Mouse (Mus musculus): ENCODE measurements around the gene Ganc. TPM values are rescaled to one million over a fixed set of nuclear protein-coding genes. Genes with fewer than 3 reads are reported as not detected.

Ganc gene
- total RNA-seq, 2 experiments from 2014 or later, result 12.6 to 14.8 TPM

GRCm38 (mm10) chr2:120404823-120405765, 1.4 kb downstream of the Ganc start:
- TF ChIP-seq CTCF (conservative IDR thresholded peaks at IDR 0.05), result no peak
- H3K27ac ChIP-seq, result peak overlapping the region; percentile 98
- no peak for DNase-seq (ENCODE audit: low spot score in 2 of 2)
- H3K4me3 ChIP-seq, result peak overlapping the region; percentile 91

DNA sequence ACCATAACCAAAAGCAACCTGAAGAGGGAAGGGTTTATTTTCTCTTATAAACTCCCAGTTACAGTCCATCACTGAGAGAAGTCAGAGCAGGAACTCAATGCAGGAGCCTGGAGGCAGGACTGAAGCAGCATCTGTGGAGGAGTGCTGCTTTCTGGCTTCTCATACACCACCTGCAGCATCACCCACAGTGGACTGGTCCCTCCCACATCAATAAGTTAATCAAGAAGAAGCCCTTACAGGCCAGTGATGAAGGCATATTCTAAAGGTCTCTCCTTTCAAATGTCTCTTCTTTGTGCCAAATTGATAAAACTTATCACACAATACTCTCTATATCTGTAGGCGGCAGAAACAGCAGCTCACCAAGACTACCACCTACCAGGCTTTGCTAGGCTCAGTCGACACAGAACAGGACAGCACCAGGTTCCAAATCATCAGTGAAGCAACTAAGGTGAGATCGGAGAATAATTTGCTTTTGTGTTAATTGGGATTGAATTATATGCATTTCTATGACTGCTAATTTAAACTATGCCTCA, 7.5 kb downstream of the Ganc start:
- Histone ChIP-seq H3K4me3 (no peak overlapping the region), H3K27ac (no peak overlapping the region)
- DNase-seq (ENCODE audit: low spot score in 2 of 2), result no peak
- TF ChIP-seq CTCF (conservative IDR thresholded peaks at IDR 0.05), result no peak

- H3K27ac ChIP-seq, result peak overlapping the region; percentile 84
- TF ChIP-seq CTCF (conservative IDR thresholded peaks at IDR 0.05), result no peak
- peak in 1 of 2 experiments; percentile 19 for DNase-seq (ENCODE audit: low spot score in 2 of 2)
- H3K4me3 ChIP-seq, result no peak overlapping the region
These were observed 10.4 kb downstream of the Ganc start for GRCm38 (mm10) chr2:120414113-120414512.

DNA sequence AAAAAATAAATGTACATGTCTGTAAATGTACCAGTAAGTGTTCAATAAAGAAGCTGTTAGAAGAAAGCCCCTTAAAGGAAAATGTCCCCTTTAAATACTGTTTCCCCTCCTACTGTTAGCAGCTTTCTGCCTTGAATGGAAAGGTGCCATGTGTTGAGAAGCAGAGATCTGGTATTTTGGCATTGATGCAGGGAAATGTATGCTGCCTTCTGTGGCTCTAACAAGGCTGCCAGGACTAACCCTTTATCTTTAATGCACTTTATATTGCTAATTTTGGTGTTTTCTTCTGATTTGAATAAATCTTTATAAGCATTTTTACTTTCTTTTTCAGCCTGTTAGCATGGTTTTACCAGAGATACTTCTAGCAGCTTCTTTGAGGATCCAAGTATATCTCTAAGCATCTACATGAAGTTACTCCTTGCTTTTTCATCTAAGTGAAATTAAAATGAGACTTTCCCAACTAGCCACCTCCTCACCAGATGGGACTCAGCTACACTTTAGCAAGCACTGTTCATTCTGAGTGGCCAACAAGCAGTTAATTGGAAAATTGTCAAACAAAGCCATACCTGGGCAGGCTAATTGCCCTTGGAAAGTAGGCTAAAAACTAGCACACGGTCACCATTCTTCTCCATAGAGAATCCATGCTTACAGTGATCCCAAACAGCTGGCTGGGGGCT, 11.2 kb downstream of the Ganc start:
- H3K4me3 ChIP-seq, result no peak overlapping the region
- peak overlapping the region; percentile 84 for H3K27ac ChIP-seq
- peak; percentile 27 to 56 for DNase-seq (ENCODE audit: low spot score in 2 of 2)
- TF ChIP-seq CTCF (conservative IDR thresholded peaks at IDR 0.05), result no peak

DNA sequence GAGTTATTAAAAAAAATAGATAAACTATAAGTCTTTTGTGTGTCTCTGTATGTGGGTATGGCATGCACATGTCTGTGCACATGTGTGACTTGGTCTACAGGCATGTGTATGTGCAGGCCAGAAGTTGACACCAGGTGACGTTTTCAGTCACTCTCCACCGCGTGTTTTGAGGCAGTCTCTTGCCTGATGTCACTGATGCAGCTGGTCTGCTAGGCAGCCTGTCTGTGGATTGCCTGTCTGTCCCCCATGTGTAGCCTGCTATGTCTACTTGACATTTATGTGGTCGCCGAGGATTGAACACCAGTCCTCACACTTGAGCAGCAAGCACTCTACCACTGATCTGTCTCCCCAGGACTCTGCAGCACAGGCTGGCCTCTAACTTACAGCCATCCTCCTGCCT, 20.7 kb downstream of the Ganc start:
- Histone ChIP-seq H3K4me3 (no peak overlapping the region), H3K27ac (no peak overlapping the region)
- no peak for TF ChIP-seq CTCF (conservative IDR thresholded peaks at IDR 0.05)
- DNase-seq (ENCODE audit: low spot score in 2 of 2), result no peak

GRCm38 (mm10) chr2:120444486-120444885, 40.8 kb downstream of the Ganc start:
- no peak for TF ChIP-seq CTCF (conservative IDR thresholded peaks at IDR 0.05)
- H3K27ac ChIP-seq, result no peak overlapping the region
- no peak for DNase-seq (ENCODE audit: low spot score in 2 of 2)
- H3K4me3 ChIP-seq, result no peak overlapping the region

GRCm38 (mm10) chr2:120446373-120446772, 42.7 kb downstream of the Ganc start:
- no peak overlapping the region for H3K4me3 ChIP-seq
- no peak overlapping the region for H3K27ac ChIP-seq
- no peak for TF ChIP-seq CTCF (conservative IDR thresholded peaks at IDR 0.05)
- no peak for DNase-seq (ENCODE audit: low spot score in 2 of 2)

DNA sequence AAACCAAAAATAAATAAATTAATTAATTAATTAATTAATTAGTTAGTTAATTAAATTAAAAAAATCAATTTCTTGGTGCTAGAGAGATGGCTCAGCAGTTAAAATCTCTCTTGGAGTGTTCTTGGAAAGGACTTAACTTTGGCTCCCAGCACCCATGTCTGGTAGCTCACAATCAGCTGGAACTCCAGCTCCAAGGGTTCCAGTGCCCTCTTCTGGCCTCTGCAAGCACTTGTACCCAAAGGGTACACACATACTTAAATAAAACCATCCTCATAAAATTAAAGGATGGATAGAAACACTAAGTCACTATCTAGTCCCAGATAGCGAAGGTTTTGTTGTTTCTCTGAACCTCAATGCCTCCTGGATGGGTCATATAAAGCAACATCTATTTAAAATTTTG, 43.6 kb downstream of the Ganc start:
- H3K4me3 ChIP-seq, result no peak overlapping the region
- peak; percentile 42 for TF ChIP-seq CTCF (conservative IDR thresholded peaks at IDR 0.05)
- no peak overlapping the region for H3K27ac ChIP-seq
- no peak for DNase-seq (ENCODE audit: low spot score in 2 of 2)

- H3K4me3 ChIP-seq, result no peak overlapping the region
- no peak for DNase-seq (ENCODE audit: low spot score in 2 of 2)
- TF ChIP-seq CTCF (conservative IDR thresholded peaks at IDR 0.05), result no peak
- H3K27ac ChIP-seq, result no peak overlapping the region
These were observed 47.0 kb downstream of the Ganc start for GRCm38 (mm10) chr2:120450724-120451123.

- Histone ChIP-seq H3K27ac (no peak overlapping the region), H3K4me3 (no peak overlapping the region)
- TF ChIP-seq CTCF (conservative IDR thresholded peaks at IDR 0.05), result no peak
- DNase-seq (ENCODE audit: low spot score in 2 of 2), result no peak
These were observed 48.9 kb downstream of the Ganc start for GRCm38 (mm10) chr2:120452600-120452999.

DNA sequence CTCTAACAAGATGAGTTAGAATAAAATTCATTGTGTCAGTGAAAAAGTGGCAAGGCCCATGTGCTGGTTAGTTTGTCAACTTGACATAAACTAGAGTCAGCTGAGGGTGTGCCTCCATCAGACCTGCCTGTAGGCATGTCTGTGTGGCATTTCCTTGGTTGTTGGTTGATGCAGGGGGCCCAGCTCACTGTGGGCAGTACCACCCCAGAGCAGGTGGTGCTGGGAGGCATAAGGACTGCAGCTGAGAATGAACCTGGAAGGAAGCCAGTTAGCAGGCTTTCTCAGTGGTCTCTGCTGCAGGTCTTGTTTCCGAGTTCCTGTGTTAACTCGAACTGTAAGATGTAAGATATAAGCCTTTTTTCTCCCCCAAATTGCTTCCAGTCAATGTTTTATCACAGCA, 51.3 kb downstream of the Ganc start:
- no peak overlapping the region for H3K27ac ChIP-seq
- no peak for DNase-seq (ENCODE audit: low spot score in 2 of 2)
- no peak for TF ChIP-seq CTCF (conservative IDR thresholded peaks at IDR 0.05)
- H3K4me3 ChIP-seq, result no peak overlapping the region

- no peak for DNase-seq (ENCODE audit: low spot score in 2 of 2)
- Histone ChIP-seq H3K4me3 (no peak within 1 kb of the TSS), H3K27ac (no peak within 1 kb of the TSS)
- no peak for TF ChIP-seq CTCF (conservative IDR thresholded peaks at IDR 0.05)
These were observed 52.0 kb downstream of the Ganc start, which contains the start of gene Capn3 for GRCm38 (mm10) chr2:120455719-120456118. Capn3 (plus strand) TSS chr2:120456019.

DNA sequence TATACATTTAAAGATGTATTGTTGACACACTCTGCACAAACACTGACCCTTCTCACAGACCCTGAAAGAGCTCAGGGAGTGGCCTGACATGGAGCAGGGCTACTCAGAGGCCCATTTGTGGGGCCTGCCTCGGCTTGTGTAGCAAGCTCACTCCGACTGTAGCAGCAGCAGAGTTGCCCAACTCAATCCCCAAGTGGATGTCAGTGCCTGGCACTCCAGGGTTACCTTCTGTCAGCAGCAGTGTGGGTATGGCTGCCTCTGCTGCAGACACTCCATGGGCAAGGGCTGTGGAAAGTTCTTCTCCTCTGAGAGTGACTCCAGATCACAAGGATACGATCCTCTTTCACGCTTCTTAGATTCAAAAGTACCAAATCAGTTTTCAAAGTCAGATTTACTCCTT, 56.5 kb downstream of the Ganc start:
- H3K4me3 ChIP-seq, result no peak overlapping the region
- no peak overlapping the region for H3K27ac ChIP-seq
- DNase-seq (ENCODE audit: low spot score in 2 of 2), result no peak
- no peak for TF ChIP-seq CTCF (conservative IDR thresholded peaks at IDR 0.05)

Data from layer of hippocampus, adult 2 months (tissue).